Mouse (Mus musculus): ENCODE results near the gene Dlg2.

DNA sequence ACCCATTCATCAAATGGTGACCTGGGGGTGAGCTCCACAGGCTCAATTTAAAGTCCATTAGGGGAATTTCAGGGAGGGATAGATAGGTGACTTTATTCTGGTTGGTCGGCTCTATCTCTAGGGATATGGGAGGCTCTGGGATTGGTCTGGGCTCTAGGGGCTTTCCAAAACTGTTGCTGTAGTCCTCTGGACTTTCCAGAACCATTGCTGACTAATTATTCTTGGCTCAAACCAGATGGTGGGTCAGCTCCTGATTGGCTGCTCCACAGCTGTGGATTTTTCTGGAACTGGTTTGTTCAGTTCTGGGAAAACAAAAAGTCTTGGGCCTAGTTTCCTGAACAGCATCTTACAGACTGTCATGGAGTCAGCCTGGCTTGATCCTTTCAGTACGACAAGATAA, 2017.0 kb downstream of the Dlg2 start:
- no peak for TF ChIP-seq POLR2A (IDR thresholded peaks at IDR 0.05; ENCODE audit: borderline replicate concordance, insufficient read depth, low read length)
- no peak for TF ChIP-seq CTCF (IDR thresholded peaks at IDR 0.05; ENCODE audit: borderline replicate concordance, insufficient read depth, low read depth, low read length)
